Mouse (Mus musculus) A20 (cell line): ENCODE measurements around the gene Lepr.

Source experiments
- DNase-seq: peaks from one replicate; pipeline ENCODE4 v3.0.0-alpha.2; 2011; ENCODE audit warnings: low read depth, low spot score

Gene Lepr

GRCm38 (mm10) chr4:101717367-101718121, at the start of gene Lepr:
TSS of gene Lepr (plus strand) at chr4:101717404.
- no peak for DNase-seq

- no peak for DNase-seq
Observed at GRCm38 (mm10) chr4:101669161-101669560, 48.0 kb upstream of the Lepr start.

DNA sequence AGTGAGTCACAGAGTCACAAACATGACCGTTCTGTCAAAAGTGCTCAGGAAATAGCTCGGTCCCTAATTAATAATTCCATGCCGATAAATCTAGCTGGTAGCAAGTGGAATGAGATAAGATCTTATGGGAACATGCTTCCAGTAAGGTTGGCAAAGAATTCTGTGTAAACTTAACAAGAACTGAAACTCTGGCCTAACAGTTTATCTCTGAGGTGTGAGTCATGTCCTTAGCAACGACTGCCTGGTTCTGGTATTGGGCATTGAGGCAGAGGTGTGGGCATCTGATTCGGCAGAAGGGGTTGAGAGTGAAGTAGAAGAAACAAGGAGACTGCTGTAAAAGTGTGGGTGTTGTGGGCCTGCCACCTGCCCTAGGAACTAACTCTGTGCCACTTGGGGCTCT, 47.4 kb upstream of the Lepr start:
- DNase-seq, result no peak

DNA sequence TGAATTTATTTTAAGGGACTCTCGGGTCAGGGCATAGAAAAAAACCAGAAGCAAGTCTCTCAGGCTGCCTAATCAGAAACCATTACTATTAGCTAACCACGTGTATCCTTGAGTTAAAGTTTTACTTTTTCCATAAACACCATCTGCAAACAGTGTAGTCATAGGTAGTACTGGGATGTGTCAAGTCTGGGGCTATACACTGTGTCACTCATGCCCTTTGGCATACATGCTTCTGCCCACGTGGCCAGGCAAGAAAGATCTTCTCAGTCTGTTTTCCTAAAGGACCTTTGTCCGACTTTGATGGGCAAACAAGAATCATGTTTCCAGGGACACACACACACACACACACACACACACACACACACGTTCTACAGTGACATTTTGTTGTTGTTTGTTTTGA, 42.4 kb upstream of the Lepr start:
- no peak for DNase-seq

GRCm38 (mm10) chr4:101675726-101676125, 41.5 kb upstream of the Lepr start:
- no peak for DNase-seq

- DNase-seq, result no peak
Observed at GRCm38 (mm10) chr4:101682620-101683019, 34.6 kb upstream of the Lepr start.

- DNase-seq, result no peak
Observed at GRCm38 (mm10) chr4:101683086-101683485, 34.1 kb upstream of the Lepr start.

DNA sequence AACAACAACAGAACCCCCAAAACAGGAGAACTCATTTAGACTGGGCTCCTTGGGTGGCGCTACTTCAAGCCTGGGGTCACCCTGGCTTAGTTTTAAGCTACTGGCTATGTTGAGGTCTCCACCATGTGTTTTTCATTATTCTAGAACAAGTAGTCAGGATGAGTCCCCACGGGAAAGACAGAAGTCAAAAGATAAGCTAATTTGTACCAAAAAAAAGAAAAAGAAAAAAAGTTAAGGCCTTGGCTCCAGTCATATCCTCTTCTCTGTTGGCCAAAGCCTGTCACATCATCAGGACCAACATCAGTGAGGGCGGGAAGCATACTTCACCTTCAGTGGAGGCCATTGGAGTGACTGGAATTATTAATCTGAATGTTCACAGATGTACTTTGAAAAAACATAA, 32.4 kb upstream of the Lepr start:
- no peak for DNase-seq

GRCm38 (mm10) chr4:101686227-101686810, 30.9 kb upstream of the Lepr start:
- no peak for DNase-seq

DNA sequence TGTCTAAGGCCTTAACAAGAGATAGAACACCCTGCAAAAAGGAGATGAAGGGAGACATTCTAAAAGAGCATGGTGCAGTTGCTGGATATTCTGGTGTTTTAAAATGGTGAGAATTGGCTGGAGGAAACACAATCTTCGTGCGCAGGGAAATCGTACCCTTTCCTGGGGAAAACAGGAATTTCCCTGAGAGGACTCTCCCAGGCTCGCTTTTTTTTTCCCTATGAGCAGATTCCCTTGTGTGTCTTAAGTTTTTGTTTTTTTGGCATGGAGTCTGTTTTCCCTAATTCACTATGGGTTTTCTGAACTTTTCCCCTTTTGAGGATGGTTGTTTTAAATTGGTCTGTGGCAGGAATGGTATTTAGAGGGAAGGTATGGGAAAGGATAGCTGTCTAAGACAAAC, 28.0 kb upstream of the Lepr start:
- no peak for DNase-seq

GRCm38 (mm10) chr4:101689645-101690044, 27.6 kb upstream of the Lepr start:
- DNase-seq, result no peak

GRCm38 (mm10) chr4:101692892-101693291, 24.3 kb upstream of the Lepr start:
- DNase-seq, result no peak

DNA sequence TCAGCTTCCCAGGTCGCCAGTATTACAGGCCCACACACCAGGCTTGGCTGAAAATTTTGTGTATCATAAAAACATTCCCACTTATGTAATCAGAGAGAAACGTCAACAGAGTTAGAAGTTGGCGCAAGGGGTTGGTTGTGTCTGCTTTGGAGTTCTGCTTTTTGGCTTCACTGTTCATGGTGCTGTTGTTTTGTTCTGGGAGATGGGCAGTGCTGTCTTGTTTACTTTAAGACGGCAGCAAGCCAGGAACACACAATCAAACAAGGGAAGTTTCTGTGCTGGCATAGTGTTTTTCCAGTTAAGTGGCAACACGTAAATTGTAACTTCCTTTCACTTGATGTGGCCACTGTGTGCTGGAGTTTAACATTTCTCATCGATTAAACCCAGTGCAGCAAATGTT, 22.7 kb upstream of the Lepr start:
- no peak for DNase-seq

DNA sequence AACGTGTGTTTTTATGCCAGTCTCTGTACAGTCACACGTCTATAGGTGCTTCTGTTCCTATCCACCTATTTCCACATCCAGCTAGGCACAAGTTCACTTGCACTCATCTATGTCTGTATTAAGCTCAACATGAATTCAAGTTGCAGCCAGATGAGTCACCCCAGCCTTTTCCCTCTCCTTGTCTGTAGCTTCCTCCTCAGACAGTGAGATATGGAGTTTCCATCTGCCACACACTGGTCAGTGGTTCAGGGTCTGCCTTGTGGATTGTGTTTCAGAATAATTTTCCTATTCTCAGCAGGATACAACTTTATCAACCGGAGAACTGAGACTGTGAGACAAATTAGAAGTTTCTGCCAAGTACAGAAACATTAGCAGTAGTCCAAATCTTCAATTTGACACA, 20.0 kb upstream of the Lepr start:
- DNase-seq, result no peak

DNA sequence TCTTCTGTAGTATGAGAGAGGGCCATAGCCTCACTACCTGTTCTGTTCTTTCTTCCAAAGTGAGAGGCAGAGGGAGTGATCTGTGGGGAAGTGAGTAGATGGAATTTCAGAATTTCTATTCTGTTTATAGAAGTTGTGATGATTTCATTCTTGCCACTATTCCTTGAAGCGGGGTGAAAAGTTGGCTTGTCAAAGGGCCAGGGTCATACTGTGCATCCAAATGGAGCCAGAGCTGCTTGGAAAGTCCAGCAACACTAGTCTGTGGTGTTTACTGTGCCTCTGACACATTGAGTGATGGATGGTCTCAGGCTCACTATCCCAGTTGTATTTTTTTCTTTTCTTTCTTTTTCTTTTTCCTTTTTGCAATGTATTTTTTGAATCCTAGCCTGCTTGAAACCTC, 17.8 kb upstream of the Lepr start:
- no peak for DNase-seq

- DNase-seq, result no peak
Observed at GRCm38 (mm10) chr4:101700892-101701640, 16.1 kb upstream of the Lepr start.

GRCm38 (mm10) chr4:101705325-101705724, 11.9 kb upstream of the Lepr start:
- DNase-seq, result no peak

- DNase-seq, result no peak
Observed at GRCm38 (mm10) chr4:101707234-101707633, 10.0 kb upstream of the Lepr start.

DNA sequence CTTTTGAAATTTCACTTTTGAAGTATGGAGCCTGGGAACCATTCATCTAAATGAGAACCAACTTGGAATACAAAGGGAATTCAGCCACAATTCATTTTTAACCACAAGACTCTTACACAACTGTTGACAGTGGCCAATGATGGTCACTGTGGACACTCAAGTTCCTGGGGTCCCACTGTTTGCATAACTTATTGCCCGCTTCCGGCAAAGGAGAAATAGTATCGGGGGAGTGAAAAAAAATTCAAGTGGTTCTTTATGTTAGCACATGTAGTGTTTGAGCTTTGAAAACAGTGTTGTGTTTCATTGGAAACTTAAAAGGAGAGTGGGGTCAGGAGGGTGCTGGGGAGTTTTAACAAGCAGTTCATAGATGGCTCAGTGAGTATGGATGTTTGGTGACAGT, 9.3 kb upstream of the Lepr start:
- no peak for DNase-seq

- DNase-seq, result no peak
Observed at GRCm38 (mm10) chr4:101710361-101710760, 6.8 kb upstream of the Lepr start.

GRCm38 (mm10) chr4:101711100-101711499, 6.1 kb upstream of the Lepr start:
- DNase-seq, result no peak

GRCm38 (mm10) chr4:101712563-101712962, 4.6 kb upstream of the Lepr start:
- DNase-seq, result no peak

GRCm38 (mm10) chr4:101715302-101715701, 1.9 kb upstream of the Lepr start:
- DNase-seq, result no peak
